Mouse (Mus musculus) layer of hippocampus, adult 2 months (tissue): ENCODE measurements around the gene Parp4. TPM values are rescaled to one million over a fixed set of nuclear protein-coding genes. Genes with fewer than 3 reads are reported as not detected.

Experiments used
- DNase-seq, 2 experiments: peaks; one replicate each; pipeline ENCODE4 v3.0.0; 2022; ENCODE audit warnings: low spot score in 2 of 2
- H3K27ac ChIP-seq: fragments of 200-600 bp; 2 replicates; pipeline ENCODE4 v1.8.1; 2022
- H3K4me3 ChIP-seq: fragments of 200-600 bp; 2 replicates; pipeline ENCODE4 v1.8.1; 2022; ENCODE audit warnings: mild to moderate bottlenecking
- CTCF ChIP-seq: fragments of 200-600 bp; conservative IDR thresholded peaks from 2 replicates; pipeline ENCODE4 v1.8.1; 2022; ENCODE audit warnings: antibody characterized with exemption, mild to moderate bottlenecking, moderate library complexity
- total RNA-seq, 2 experiments: library from RNA; stranded (reverse); gene quantifications; 2 replicates each; pipeline ENCODE4 v1.2.3; 2021

The Parp4 gene
- total RNA-seq, 2 experiments from 2014 or later = 4.3 to 5.0 TPM

GRCm38 (mm10) chr14:56705687-56706086 lies 130.3 kb downstream of the Parp4 start:
- Histone ChIP-seq H3K4me3 (no peak overlapping the region), H3K27ac (no peak overlapping the region)
- no peak for TF ChIP-seq CTCF
- DNase-seq = no peak

Other genes starting within 250 kb of the Parp4 start
- gene Atp12a, start 210.6 kb upstream of the Parp4 start, total RNA-seq = not detected
- gene Rnf17, start 173.0 kb upstream of the Parp4 start, total RNA-seq = under 1 TPM; 0.51 to 0.79 TPM
- gene Cenpj, start 194 bp upstream of the Parp4 start, total RNA-seq = 1 to 10 TPM; 3.5 to 3.6 TPM
- 10 to 100 TPM; 52.2 to 54.6 TPM for gene Mphosph8, start 92.6 kb downstream of the Parp4 start, total RNA-seq
- gene Pspc1, start 202.7 kb downstream of the Parp4 start, total RNA-seq = 10 to 100 TPM; 59.5 to 70.8 TPM
- gene Zmym5, start 236.1 kb downstream of the Parp4 start, total RNA-seq = 10 to 100 TPM; 28.0 to 32.2 TPM